Mouse (Mus musculus): ENCODE measurements around the gene Ccr3.
A peak's percentile ranks its signal among the peaks of the same experiment; 100 is the strongest.

GRCm38 (mm10) chr9:124033345-124033744 is 11.6 kb downstream of the Ccr3 start:
- TF ChIP-seq CTCF (IDR thresholded peaks at IDR 0.05; ENCODE audit: control insufficient read depth, insufficient read depth, insufficient read length) (peak; percentile 4), USF1 (IDR thresholded peaks at IDR 0.05; ENCODE audit: low read depth) (no peak), MAX (IDR thresholded peaks at IDR 0.05) (no peak)

Measured in C2C12 (cell line).